Mouse (Mus musculus) liver (tissue): ENCODE data around the gene Myof.

Experiments
- DNase-seq: peaks from one replicate; pipeline ENCODE4 v3.0.0-alpha.2; 2020; ENCODE audit warnings: mixed read lengths

Myof gene

DNA sequence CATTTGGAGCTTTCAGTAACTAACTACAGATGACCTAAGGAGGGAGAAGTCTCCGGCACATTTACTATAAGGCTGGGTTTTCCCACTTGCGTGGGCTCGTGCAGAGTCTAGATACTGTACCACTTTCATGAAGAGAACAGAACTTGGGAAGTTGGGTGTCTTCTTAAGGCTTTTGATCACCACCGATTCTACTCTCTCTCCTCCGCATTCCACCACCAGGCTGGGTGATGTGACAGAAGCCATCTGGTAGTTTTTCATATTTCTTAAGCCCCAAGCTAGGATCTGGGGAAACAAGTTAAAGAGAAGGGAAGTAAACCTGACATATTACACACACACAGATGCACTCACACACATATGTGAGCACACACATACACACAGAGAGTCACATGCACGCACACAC, 108.7 kb downstream of the Myof start:
- no peak for DNase-seq

DNA sequence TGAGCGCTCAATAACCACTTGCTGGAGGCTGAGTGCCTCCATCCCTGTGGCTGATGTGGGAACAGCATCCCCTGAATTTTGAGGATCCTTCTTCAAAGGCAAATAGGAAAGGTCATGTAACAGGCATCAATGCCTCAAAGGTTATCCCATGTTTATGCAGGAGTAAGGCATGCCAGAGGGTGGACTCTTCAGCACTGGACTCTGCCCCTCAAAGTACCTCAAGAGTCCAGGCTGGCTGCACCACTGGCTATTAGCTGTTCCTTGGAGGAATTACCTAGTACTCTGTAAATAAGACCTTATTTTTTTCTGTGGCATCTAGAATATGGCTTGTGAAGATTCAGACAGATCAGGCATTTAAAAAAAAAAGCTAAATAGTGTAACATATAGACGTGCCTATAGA, 111.2 kb downstream of the Myof start:
- no peak for DNase-seq

GRCm38 (mm10) chr19:37927911-37928310, 115.5 kb downstream of the Myof start:
- DNase-seq: no peak

DNA sequence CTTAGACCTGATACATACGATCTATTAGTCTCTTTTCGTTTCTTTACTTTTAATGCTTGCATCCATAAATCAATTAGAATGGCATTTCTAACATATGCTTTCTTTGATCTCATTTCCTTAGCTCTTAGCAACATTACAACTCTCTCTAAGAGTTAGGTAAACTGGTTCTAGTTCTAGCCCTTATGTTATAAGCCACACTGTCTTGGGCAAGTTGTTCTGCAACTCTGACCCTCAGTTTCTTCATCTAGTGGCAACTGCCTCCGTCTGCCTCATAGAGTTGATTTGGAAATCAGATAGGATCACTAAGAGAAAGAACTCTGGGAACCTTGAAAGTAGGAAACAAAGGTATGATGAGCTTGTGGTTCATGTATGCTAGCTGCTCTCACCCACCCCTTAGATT, 118.1 kb downstream of the Myof start:
- DNase-seq: no peak

DNA sequence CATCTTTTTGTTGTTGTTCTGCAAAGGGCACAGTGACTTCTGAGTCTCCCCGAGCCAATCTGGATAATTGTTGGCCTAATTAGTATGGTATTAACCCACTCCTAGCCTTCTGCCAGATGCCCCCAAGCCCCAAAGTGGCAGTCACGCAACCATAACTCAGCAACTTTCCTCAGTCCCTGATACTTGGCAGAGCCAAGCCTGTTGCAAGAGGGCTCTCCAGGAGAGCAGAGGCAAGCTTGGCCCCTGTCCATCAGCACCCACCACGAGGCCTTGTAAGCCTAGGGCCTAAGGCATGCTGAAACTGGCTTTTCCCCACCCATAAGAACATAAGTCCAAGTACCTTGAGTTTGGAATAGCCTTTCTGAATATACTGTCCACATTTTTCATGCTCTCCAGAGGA, 119.1 kb downstream of the Myof start:
- no peak for DNase-seq

DNA sequence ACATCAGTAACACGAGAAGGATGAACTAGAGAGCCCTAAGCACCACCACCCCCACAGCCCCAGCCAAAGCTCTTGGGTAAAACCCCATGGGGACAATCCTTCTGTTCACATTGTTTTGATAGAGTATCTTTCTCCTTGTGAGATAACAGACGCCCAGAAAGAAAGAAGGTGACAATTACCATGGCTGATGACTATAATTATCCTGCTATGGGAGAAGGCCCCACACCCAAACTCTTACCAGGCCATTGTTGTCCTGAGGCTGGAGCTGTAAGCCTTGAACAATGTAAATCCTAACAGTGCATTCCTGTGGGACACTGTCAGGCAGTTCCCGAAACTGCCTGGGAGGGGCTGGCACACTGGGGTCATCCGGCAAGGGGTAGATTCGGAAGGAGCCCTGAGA, 122.3 kb downstream of the Myof start:
- DNase-seq: no peak

DNA sequence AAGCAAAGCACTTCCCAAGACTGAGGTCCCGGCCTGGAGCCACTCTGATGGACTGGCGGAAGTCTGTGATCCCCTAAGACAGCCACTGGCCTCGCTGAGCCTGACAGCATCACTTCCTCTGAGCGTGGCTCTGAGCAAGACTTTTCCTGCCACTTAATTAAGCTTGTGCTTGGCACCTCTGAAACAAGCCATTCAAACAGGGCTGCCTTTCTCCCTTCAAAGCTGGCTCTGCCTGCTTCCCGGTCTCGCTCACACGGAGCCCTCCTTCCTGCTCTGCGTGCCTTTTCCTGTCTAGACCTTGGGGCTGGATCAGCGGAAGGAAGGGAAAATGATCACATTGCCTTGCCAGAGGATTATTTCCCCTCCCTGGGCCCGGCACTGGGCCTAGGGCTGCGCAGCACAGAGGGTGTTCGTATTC, 124.9 kb downstream of the Myof start:
- peak; percentile 20 for DNase-seq

GRCm38 (mm10) chr19:37914261-37914660, 129.1 kb downstream of the Myof start:
- no peak for DNase-seq

DNA sequence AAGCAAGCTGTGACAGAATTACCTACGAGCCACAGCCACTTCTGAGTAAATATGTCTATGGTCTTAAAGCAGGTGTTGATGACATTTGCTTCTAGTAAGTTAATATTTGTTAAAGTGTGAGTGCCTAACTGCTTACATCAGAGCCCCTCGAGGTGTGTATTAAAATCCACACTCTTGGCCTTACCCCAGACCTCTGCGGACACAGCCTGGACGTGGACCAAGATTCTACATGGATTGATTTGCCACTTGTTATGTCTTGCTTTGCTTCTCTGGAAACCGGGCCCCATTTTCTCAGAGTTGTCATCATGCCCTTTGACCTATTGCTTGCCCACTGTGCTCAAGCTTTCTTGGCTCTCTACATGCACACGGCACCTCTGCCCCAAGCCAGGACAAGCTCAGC, 130.9 kb downstream of the Myof start:
- no peak for DNase-seq

- no peak for DNase-seq
Observed at GRCm38 (mm10) chr19:37909830-37910261, 133.5 kb downstream of the Myof start.

DNA sequence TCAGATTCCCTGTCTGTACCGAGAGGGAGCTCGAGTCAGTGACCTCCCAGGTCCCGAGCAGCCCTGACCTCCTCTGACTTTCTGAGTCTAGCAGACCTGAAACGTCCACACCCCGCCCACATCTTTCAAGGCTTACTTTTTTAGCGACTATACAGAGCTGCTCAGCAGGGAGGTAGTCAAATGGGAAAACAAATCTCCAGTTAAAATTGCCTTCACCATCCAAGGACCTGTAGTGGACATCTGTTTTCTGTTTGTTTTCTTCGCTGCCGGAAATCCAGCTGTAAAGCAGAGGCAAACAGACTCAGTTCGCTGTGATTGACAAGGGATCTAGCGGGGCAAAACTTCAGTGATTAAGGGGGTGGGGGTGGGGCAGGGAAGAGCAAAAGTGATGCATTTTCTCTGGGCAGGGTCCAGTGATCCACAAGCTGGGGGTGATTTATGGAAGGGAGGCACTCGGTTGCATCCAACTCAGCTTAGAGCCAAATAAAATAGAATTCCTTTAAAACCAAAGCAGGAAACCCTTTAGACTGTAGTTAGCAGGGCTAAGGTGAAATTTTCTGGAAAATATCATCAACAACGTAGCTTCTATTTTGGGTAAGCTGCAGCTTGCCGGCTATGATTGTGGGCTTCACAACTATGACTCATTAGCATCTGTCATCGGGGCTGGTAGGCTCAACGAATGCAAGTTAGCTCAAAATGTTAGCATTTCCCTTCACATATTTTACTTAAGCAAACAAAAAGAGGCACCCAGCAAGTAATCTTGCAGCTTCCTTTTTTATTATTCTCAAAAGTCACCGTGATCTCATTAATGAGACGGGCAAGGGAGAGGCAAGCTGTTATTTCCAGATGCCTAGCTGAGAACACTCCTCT, 135.7 kb downstream of the Myof start:
- no peak for DNase-seq

DNA sequence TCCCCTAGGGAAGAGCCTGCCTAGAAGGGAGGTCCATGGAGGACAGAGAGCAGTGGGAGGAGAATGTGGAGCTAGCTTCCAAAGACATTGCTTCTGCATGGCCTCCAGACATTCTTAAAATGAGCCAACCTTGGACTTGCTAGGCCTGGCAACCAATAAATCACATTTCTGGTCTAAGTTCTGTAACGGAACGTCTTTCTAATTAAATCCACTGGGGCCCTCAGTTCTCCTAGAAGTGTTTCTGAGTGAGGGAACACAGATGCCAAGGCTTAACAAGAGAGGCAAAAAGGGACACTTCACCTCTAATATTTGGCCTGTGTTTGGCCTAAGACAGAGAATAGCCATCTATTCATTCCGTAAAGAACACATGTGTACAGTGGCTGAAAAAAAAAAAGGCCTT, 136.5 kb downstream of the Myof start:
- DNase-seq: no peak

- no peak for DNase-seq
Observed at GRCm38 (mm10) chr19:37896081-37896480, 147.3 kb downstream of the Myof start.

GRCm38 (mm10) chr19:37891006-37891405, 152.4 kb downstream of the Myof start:
- no peak for DNase-seq

- peak; percentile 27 for DNase-seq
Observed at GRCm38 (mm10) chr19:37886355-37887120, 156.8 kb downstream of the Myof start.

DNA sequence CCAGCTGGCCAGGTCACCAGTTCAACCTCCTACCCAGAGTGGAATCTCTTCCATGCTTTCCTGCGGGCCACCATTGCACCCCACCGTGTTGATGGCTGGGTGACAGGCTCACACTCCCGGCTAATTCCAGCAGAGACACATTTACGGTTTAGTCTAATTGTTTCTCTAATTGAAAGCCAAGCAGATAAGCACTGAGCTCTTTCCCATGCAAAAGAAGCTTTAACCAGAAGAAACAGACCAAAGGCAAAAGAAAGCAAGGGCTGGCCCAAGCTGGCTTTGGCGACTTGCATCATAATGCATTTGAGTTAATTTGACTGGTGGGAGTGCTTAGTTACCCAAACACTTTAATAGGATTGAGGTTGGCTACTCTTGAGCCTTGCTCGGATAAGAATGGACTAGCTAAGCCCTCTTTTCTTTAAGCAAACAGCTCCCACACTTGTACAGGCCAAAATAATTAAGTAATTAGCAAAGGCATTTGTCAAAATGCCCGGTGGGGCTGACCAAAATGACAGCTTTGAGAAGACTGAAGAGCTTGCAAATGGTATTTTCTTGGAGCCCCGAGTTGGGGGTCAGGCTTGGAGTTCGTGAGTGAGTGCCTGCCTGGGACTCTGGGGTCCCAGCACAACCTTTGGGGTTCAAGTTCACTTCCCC, 161.8 kb downstream of the Myof start:
- DNase-seq: no peak

DNA sequence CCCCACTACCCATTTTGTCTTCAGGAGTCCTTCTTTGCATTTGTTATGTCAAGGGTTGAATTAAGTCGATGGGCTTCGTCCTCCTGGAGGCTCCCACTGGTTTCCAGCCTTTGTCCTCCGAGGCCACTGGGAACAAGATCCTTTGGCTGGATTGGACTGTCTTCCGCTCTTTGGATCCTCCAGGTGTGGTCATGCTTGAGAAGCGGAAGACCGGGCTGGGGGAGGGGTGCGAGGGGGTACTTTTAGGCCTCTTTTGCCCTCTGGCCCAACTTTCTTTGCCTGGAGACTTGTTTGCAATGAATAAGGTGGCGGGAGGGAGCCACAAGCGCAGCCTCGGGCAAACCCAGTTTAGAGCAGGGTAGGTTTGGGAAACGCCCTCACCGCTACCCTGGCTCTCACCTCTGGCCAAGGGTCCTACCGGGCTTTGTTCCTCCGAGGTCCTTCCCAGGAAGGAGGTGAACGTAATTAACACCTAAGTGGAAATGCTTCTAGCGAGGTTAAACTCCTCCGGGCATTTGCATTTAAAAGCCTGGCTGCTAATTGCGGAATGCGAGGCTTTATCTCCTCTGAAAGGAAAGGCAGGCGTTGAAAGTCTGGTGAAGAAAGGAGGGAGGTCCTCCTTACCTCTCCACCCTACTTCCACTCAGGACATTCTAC, 165.7 kb downstream of the Myof start:
- DNase-seq: no peak

- DNase-seq: no peak
Observed at GRCm38 (mm10) chr19:37876605-37877245, 166.7 kb downstream of the Myof start.

- DNase-seq: no peak
Observed at GRCm38 (mm10) chr19:37873499-37873898, 169.9 kb downstream of the Myof start.

DNA sequence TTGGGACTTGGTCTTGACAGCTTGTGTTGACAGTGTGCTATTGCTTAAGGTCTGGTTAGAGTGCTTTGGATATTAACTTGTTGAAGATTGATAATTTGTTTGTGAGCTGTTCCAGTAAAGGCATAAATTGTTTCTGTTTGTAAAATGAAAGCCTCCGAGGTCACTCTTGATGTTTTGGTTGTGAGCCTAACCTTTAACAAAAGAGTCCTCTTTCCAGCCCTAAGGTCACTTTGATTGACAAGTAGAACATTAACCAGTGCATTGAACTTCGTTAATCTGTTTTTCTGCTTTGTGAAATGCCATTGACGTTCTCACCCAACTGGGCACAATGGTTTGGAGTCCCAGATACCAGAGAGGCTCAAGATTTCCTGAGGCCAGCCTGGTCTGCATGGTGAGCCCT, 175.8 kb downstream of the Myof start:
- no peak for DNase-seq

- DNase-seq: peak; percentile 24
Observed at GRCm38 (mm10) chr19:37866994-37867393, 176.4 kb downstream of the Myof start.

- DNase-seq: no peak
Observed at GRCm38 (mm10) chr19:37861171-37861570, 182.2 kb downstream of the Myof start.

DNA sequence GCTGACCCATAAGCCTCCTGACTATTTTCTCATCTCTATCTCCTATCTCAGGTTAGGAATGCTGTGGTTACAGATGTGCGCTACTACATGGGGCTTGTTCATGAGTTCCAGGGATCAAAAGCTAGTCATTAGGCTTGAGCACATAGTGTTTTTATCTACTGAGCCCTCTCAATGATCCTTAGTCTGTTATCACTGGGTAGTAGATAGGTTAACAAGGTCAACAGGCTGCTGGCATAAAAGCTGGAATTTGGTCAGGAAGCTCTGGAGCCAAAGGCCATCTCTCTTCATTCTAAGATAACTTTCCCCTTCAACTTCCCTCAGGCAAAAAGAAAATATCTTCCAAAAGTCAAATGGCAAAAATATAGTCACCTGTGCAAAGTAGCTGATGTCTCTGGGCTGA, 183.1 kb downstream of the Myof start:
- DNase-seq: no peak
